Mouse (Mus musculus) testis, adult 2 months (tissue): Measurements from ENCODE around the gene Arhgap25.

Experiments
- CTCF ChIP-seq: fragments of 200-500 bp; IDR thresholded peaks from 2 replicates; pipeline ENCODE4 v1.5.1; 2012; ENCODE audit warnings: low read depth, mild to moderate bottlenecking, inconsistent platforms, low read length, moderate library complexity; ENCODE audit not compliant: control insufficient read depth, insufficient read depth, insufficient replicate concordance
- POLR2A ChIP-seq: fragments of 200-500 bp; IDR thresholded peaks from 2 replicates; pipeline ENCODE4 v1.6.1; 2012; ENCODE audit warnings: low read depth, mild to moderate bottlenecking, inconsistent platforms, low read length, moderate library complexity; ENCODE audit not compliant: control insufficient read depth

GRCm38 (mm10) chr6:87520572-87520971 lies 12.5 kb downstream of the Arhgap25 start:
- TF ChIP-seq CTCF (no peak), POLR2A (no peak)
